Mouse (Mus musculus) liver, embryonic 14.5 days (tissue): Measurements from ENCODE around the gene Pcbd2. TPM values are rescaled to one million over a fixed set of nuclear protein-coding genes. Genes with fewer than 3 reads are reported as not detected.

Experiments used
- ATAC-seq: fragments of 200-750 bp; cut with Nextera tagmentation; 2 replicates; pipeline ENCODE4 v1.8.0; 2017; ENCODE audit warnings: moderate number of reproducible peaks, mild to moderate bottlenecking, moderate library complexity; ENCODE audit not compliant: insufficient read depth
- DNase-seq, 3 experiments: peaks; one replicate each; pipeline ENCODE4 v3.0.0-alpha.2; 2012 to 2013; ENCODE audit warnings: low read depth in 3 of 3, low spot score in 3 of 3
- H3K27ac ChIP-seq: fragments of 300-500 bp; sonication (generic); 2 replicates; pipeline ENCODE4 v1.5.1; 2014; ENCODE audit warnings: moderate library complexity, mild to moderate bottlenecking, control low read depth, inconsistent platforms
- H3K27me3 ChIP-seq: fragments of 300-500 bp; sonication (generic); 2 replicates; pipeline ENCODE4 v1.6.1; 2014; ENCODE audit warnings: mild to moderate bottlenecking, low read length, moderate library complexity; ENCODE audit not compliant: control insufficient read depth, insufficient read depth
- H3K36me3 ChIP-seq: fragments of 300-500 bp; sonication (generic); replicated peaks from 2 replicates; pipeline ENCODE4 v1.6.1; 2014; ENCODE audit warnings: low read depth; ENCODE audit not compliant: control insufficient read depth, insufficient read depth
- H3K4me1 ChIP-seq, 2 experiments: fragments of 200-500 bp in 1 of 2; fragments of 300-500 bp in 1 of 2; sonication (generic) in 1 of 2; replicated peaks; 2 replicates each; pipeline ENCODE4 v1.6.1; 2012 to 2014; ENCODE audit warnings: antibody characterized with exemption in 1 of 2, inconsistent platforms in 1 of 2, low read length in 1 of 2; ENCODE audit not compliant: control insufficient read depth in 2 of 2, insufficient read depth in 2 of 2
- H3K4me2 ChIP-seq: fragments of 300-500 bp; sonication (generic); 2 replicates; pipeline ENCODE4 v1.6.1; 2014; ENCODE audit warnings: low read depth, mild to moderate bottlenecking, control low read depth, moderate library complexity
- H3K4me3 ChIP-seq, 2 experiments: fragments of 200-500 bp in 1 of 2; fragments of 300-500 bp in 1 of 2; sonication (generic) in 1 of 2; 2 replicates each; pipeline ENCODE4 v1.5.1; 2012 to 2014; ENCODE audit warnings: low read depth in 2 of 2, low read length in 2 of 2, mild to moderate bottlenecking in 2 of 2, control low read depth in 1 of 2, inconsistent platforms in 1 of 2, moderate library complexity in 1 of 2; ENCODE audit not compliant: insufficient read depth in 1 of 2
- H3K9ac ChIP-seq: fragments of 300-500 bp; sonication (generic); replicated peaks from 2 replicates; pipeline ENCODE4 v1.6.1; 2014; ENCODE audit warnings: mild to moderate bottlenecking, control low read depth, moderate library complexity
- H3K9me3 ChIP-seq: fragments of 300-500 bp; sonication (generic); 2 replicates; pipeline ENCODE4 v1.6.1; 2016; ENCODE audit warnings: low read length, mixed read lengths; ENCODE audit not compliant: control insufficient read depth
- CTCF ChIP-seq: IDR thresholded peaks from 2 replicates; pipeline ENCODE4 v1.5.1; 2016; ENCODE audit warnings: antibody characterized with exemption, low read depth, control low read depth
- EP300 ChIP-seq: IDR thresholded peaks from 2 replicates; pipeline ENCODE4 v1.6.1; 2016; ENCODE audit warnings: antibody characterized with exemption, low read depth
- WGBS: fragments of 180-500 bp; shearing (Covaris S2); extraction: QIAGEN DNeasy Blood & Tissue Kit; methylation state at CpG from one replicate; pipeline ENCODE4 v1.1.7; 2014; ENCODE audit not compliant: insufficient replicate concordance; 5-methylcytosine and 5-hydroxymethylcytosine counted together
- polyA plus RNA-seq, 2 experiments: library from polyadenylated mRNA; depleted of rRNA in 1 of 2; stranded (reverse) in 1 of 2; unstranded in 1 of 2; fragments of >200 nt; fragmentation: Nextera tagmentation in 1 of 2; extraction: Ambion mirVana in 1 of 2; gene quantifications; 2 replicates each; pipeline versions ENCODE4 v1.2.1 to v1.2.3; 2012 to 2014

The Pcbd2 gene
- polyA plus RNA-seq, 2 experiments: 25.1 to 35.7 TPM

DNA sequence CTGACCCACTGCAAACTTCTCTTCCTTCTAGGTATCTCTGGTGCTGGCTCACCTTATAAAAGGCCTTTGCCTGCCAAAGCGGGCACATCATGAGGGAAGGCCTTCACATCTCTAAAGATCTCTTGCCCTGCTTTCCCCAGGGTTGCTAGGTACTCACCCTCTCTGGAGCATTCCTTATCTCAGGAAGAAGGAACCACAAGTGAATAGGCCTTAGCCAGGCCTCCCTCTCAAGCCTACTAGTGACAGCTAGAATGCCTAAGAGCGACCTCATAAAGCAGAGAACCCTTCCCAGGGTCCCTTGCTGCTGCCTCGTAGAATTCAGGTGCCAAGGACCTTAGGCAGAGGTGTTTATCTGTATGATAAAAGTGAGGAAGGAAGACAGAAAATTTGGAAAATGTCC lies 57.1 kb downstream of the Pcbd2 start, which contains the start of gene Catsper3:
Gene Catsper3, plus strand, starts transcription at position 301 of the 400 bp plus-strand sequence.
- H3K4me3 ChIP-seq: no peak within 1 kb of the TSS
- H3K9me3 ChIP-seq: no peaks in the 10 kb centered on the region
- H3K27me3 ChIP-seq: no peaks in the 10 kb centered on the region
- no peak within 1 kb of the TSS for H3K27ac ChIP-seq
- no peaks in the 10 kb centered on the region for H3K4me1 ChIP-seq
- H3K9ac ChIP-seq: no peak within 1 kb of the TSS
- H3K4me2 ChIP-seq: no peak within 1 kb of the TSS
- no peaks in the 10 kb centered on the region for H3K36me3 ChIP-seq
- DNase-seq (no peak), ATAC-seq (no peak)
- 57% methylated on average over 3 of the region's 3 CpGs for WGBS
- TF ChIP-seq CTCF: no peak
- no peak for TF ChIP-seq EP300

DNA sequence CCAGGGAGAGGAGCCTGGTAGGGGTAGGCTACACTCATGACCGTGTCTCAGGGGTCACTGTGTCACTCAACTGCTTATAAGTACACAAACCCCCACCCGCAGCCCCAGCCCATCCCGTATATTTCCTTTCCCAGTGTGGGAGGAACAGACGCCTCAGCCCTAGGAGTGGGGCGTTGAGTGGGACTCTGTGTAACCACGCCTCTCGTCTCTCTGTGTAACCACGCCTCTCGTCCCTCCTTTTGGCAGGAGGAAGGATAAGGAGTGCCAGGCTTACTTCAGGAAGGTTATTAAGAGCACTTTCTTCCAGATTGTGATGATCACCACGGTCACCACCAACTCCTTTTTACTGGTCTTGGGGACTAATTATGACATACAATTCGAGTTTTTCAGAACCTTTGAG lies 59.0 kb downstream of the Pcbd2 start:
- no peaks in the 10 kb centered on the region for H3K9me3 ChIP-seq
- no peak overlapping the region for H3K9ac ChIP-seq
- H3K27ac ChIP-seq: no peak overlapping the region
- no peaks in the 10 kb centered on the region for H3K4me1 ChIP-seq
- no peak overlapping the region for H3K4me3 ChIP-seq
- no peak for TF ChIP-seq EP300
- ATAC-seq (no peak), DNase-seq (no peak)
- 51% methylated on average over 11 of the region's 11 CpGs for WGBS
- no peaks in the 10 kb centered on the region for H3K27me3 ChIP-seq
- H3K36me3 ChIP-seq: no peaks in the 10 kb centered on the region
- H3K4me2 ChIP-seq: no peak overlapping the region

- no peak overlapping the region for H3K27ac ChIP-seq
- no peaks in the 10 kb centered on the region for H3K9me3 ChIP-seq
- no peaks in the 10 kb centered on the region for H3K36me3 ChIP-seq
- DNase-seq (no peak), ATAC-seq (no peak)
- no peaks in the 10 kb centered on the region for H3K27me3 ChIP-seq
- WGBS: 63% methylated on average over 2 of the region's 2 CpGs
- no peak overlapping the region for H3K9ac ChIP-seq
- no peak for TF ChIP-seq CTCF
- TF ChIP-seq EP300: no peak
- H3K4me1 ChIP-seq: no peaks in the 10 kb centered on the region
- H3K4me3 ChIP-seq: no peak overlapping the region
- H3K4me2 ChIP-seq: no peak overlapping the region
Measured at GRCm38 (mm10) chr13:55801246-55801645, 74.1 kb downstream of the Pcbd2 start.

- ATAC-seq (no peak), DNase-seq (no peak)
- H3K9ac ChIP-seq: no peak overlapping the region
- WGBS: 60% methylated on average over 1 of the region's 1 CpGs
- TF ChIP-seq EP300 (no peak), CTCF (no peak)
- H3K4me1 ChIP-seq: no peaks in the 10 kb centered on the region
- no peak overlapping the region for H3K4me2 ChIP-seq
- H3K27ac ChIP-seq: no peak overlapping the region
- no peak overlapping the region for H3K4me3 ChIP-seq
- no peaks in the 10 kb centered on the region for H3K36me3 ChIP-seq
- no peaks in the 10 kb centered on the region for H3K9me3 ChIP-seq
- no peaks in the 10 kb centered on the region for H3K27me3 ChIP-seq
Measured at GRCm38 (mm10) chr13:55803973-55804372, 76.8 kb downstream of the Pcbd2 start.

- no peaks in the 10 kb centered on the region for H3K36me3 ChIP-seq
- 56% methylated on average over 7 of the region's 7 CpGs for WGBS
- no peak overlapping the region for H3K4me3 ChIP-seq
- DNase-seq (no peak), ATAC-seq (no peak)
- H3K9me3 ChIP-seq: no peaks in the 10 kb centered on the region
- no peak overlapping the region for H3K4me2 ChIP-seq
- no peaks in the 10 kb centered on the region; a peak in 1 of 4 replicates for H3K4me1 ChIP-seq
- H3K27ac ChIP-seq: no peak overlapping the region
- TF ChIP-seq CTCF: peak; percentile 19; the same call in 1 of the 2 replicates
- TF ChIP-seq EP300: no peak
- no peaks in the 10 kb centered on the region for H3K27me3 ChIP-seq
- no peak overlapping the region for H3K9ac ChIP-seq
Measured at GRCm38 (mm10) chr13:55809041-55809623, 82.0 kb downstream of the Pcbd2 start.
